Comparison of ENCODE assay signal across 18 mouse cellular contexts in the genomic region with DNA sequence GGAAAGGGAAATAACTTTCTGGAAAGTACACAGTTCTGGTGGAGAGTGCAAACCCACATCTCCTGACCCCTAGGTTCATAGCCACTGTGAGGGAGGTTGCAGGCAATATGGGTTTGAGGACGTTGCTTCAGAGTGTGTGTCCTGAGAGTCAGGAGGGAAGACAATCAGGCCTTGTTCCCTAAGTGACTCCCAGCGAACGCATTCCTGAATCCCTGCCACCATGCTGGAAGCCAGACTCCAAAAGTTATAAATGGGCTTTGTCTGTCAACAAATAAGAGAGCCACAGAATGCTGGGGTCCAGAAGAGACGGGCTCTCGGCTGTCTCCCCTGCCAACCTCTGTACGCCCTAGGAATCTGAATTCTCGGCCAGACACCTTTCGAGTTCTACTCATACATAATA. TPM values are rescaled to one million over a fixed set of nuclear protein-coding genes. Genes with fewer than 3 reads are reported as not detected.
DNase-seq lines count a peak whose midpoint lies in the region; ATAC-seq and TF ChIP-seq lines count a peak whose summit lies in the region.
"Had no signal": no experiment of that assay in that cellular context is flagged by ENCODE, and none has a peak within 500 bp of the region (broad histone marks: within the 10 kb centered on the region; RNA-seq: fewer than 3 reads in every experiment).

No protein-coding gene starts in this region.

- 0 out of 2 replicates have a peak, but pooled peaks cover 5% of the 10 kb centered on the region for H3K4me1 ChIP-seq in forebrain, postnatal 0 days (ENCODE audit: insufficient read depth)
- H3K4me1 ChIP-seq in forebrain, embryonic 10.5 days: peaks cover 22% of the 10 kb centered on the region
- peaks cover 14% of the 10 kb centered on the region for H3K4me1 ChIP-seq in embryonic facial prominence, embryonic 14.5 days (ENCODE audit: control insufficient read depth, insufficient read depth, low read length)
- H3K4me1 ChIP-seq in hindbrain, embryonic 10.5 days (replicated peaks): peaks cover 37% of the 10 kb centered on the region
- no peaks in the 10 kb centered on the region; the same call in 1 of the 2 replicates for H3K4me1 ChIP-seq in midbrain, embryonic 16.5 days (ENCODE audit: control insufficient read depth, insufficient read depth, low read length)

- 0 out of 2 replicates have a peak, but pooled peaks have one; percentile 20 for ATAC-seq in forebrain, postnatal 0 days
- no peak for ATAC-seq in embryonic facial prominence, embryonic 14.5 days (ENCODE audit: low read depth)
- ATAC-seq in midbrain, embryonic 16.5 days: no peak
- ATAC-seq in erythroid progenitor cell, adult 5-6 weeks (replicated peaks; ENCODE audit: low FRiP score, poor library complexity, severe bottlenecking): no peak
- ATAC-seq: inflammation-experienced regulatory T-cells, adult 6 months had no signal

- DNase-seq in forebrain, postnatal 0 days: no peak
- DNase-seq in forebrain, embryonic 10.5 days (ENCODE audit: extremely low spot score, low spot score): no peak
- DNase-seq in embryonic facial prominence, embryonic 14.5 days (ENCODE audit: low spot score): peak; percentile 56
- no peak for DNase-seq in hindbrain, embryonic 10.5 days (ENCODE audit: low spot score)
- no peak for DNase-seq in retina, embryonic 14.5 days (ENCODE audit: low spot score)
- DNase-seq in right cerebral cortex, adult 2 months (ENCODE audit: low spot score in 2 of 2): no peak
- DNase-seq: B cell, adult 2 months; gastrocnemius, postnatal 10 days; kidney, postnatal 4 days; lung, postnatal 36 days; retina, postnatal 1 day had no signal

- H3K27me3 ChIP-seq in forebrain, postnatal 0 days (ENCODE audit: insufficient read depth, low read length): no peaks in the 10 kb centered on the region
- H3K27me3 ChIP-seq in forebrain, embryonic 10.5 days (ENCODE audit: poor library complexity, severe bottlenecking): no peaks in the 10 kb centered on the region; the same call in 1 of the 2 replicates
- no peaks in the 10 kb centered on the region for H3K27me3 ChIP-seq in embryonic facial prominence, embryonic 14.5 days (replicated peaks; ENCODE audit: control insufficient read depth, insufficient read depth, low read length)
- peaks cover 13% of the 10 kb centered on the region for H3K27me3 ChIP-seq in hindbrain, embryonic 10.5 days (ENCODE audit: insufficient read depth, poor library complexity, severe bottlenecking)
- no peaks in the 10 kb centered on the region for H3K27me3 ChIP-seq in midbrain, embryonic 16.5 days (ENCODE audit: control insufficient read depth, insufficient read depth, low read depth, low read length)

- no peak for TF ChIP-seq CTCF in forebrain, postnatal 0 days (IDR thresholded peaks at IDR 0.05; ENCODE audit: low read depth)

- 26% methylated on average over 8 of the region's 8 CpGs for WGBS in forebrain, postnatal 0 days
- 68% methylated on average over 8 of the region's 8 CpGs for WGBS in forebrain, embryonic 10.5 days
- 41% methylated on average over 8 of the region's 8 CpGs for WGBS in embryonic facial prominence, embryonic 14.5 days
- 54% methylated on average over 8 of the region's 8 CpGs for WGBS in hindbrain, embryonic 10.5 days
- 47% methylated on average over 8 of the region's 8 CpGs for WGBS in midbrain, embryonic 16.5 days

- H3K9ac ChIP-seq in forebrain, postnatal 0 days: no peak overlapping the region
- H3K9ac ChIP-seq in embryonic facial prominence, embryonic 14.5 days (ENCODE audit: low read depth, low read length): no peak overlapping the region
- no peak overlapping the region for H3K9ac ChIP-seq in midbrain, embryonic 16.5 days (ENCODE audit: low read depth, low read length)
- H3K9ac ChIP-seq: forebrain, embryonic 12.5 days had no signal

- H3K4me2 ChIP-seq in forebrain, postnatal 0 days (ENCODE audit: low read depth): no peak overlapping the region
- H3K4me2 ChIP-seq in embryonic facial prominence, embryonic 14.5 days (ENCODE audit: low read depth, low read length): no peak overlapping the region
- H3K4me2 ChIP-seq in midbrain, embryonic 16.5 days (ENCODE audit: low read length): no peak overlapping the region
- H3K4me2 ChIP-seq: forebrain, embryonic 12.5 days had no signal

- H3K27ac ChIP-seq in forebrain, postnatal 0 days (ENCODE audit: low read depth, low read length): no peak overlapping the region
- H3K27ac ChIP-seq in forebrain, embryonic 10.5 days: no peak overlapping the region
- no peak overlapping the region for H3K27ac ChIP-seq in embryonic facial prominence, embryonic 14.5 days (replicated peaks; ENCODE audit: low read depth, low read length)
- H3K27ac ChIP-seq in hindbrain, embryonic 10.5 days: 0 out of 2 replicates have a peak overlapping the region, but pooled peaks have one; percentile 3
- H3K27ac ChIP-seq in midbrain, embryonic 16.5 days (ENCODE audit: low read length): 0 out of 2 replicates have a peak overlapping the region, but pooled peaks have one; percentile 55
- H3K27ac ChIP-seq: forebrain, embryonic 12.5 days; left cerebral cortex, adult 2 months had no signal

- no peaks in the 10 kb centered on the region for H3K36me3 ChIP-seq in forebrain, postnatal 0 days (ENCODE audit: insufficient read depth)
- no peaks in the 10 kb centered on the region for H3K36me3 ChIP-seq in forebrain, embryonic 10.5 days (replicated peaks)
- H3K36me3 ChIP-seq in embryonic facial prominence, embryonic 14.5 days (ENCODE audit: control insufficient read depth, insufficient read depth, low read length): no peaks in the 10 kb centered on the region
- H3K36me3 ChIP-seq in hindbrain, embryonic 10.5 days: no peaks in the 10 kb centered on the region
- H3K36me3 ChIP-seq in midbrain, embryonic 16.5 days (ENCODE audit: control insufficient read depth, insufficient read depth, low read length): no peaks in the 10 kb centered on the region
- H3K36me3 ChIP-seq: forebrain, embryonic 12.5 days; G1E had no signal

- no peak overlapping the region for H3K4me3 ChIP-seq in forebrain, postnatal 0 days (ENCODE audit: low read depth, low read length)
- no peak overlapping the region for H3K4me3 ChIP-seq in forebrain, embryonic 10.5 days
- no peak overlapping the region for H3K4me3 ChIP-seq in embryonic facial prominence, embryonic 14.5 days (ENCODE audit: low read depth, low read length)
- H3K4me3 ChIP-seq in hindbrain, embryonic 10.5 days: no peak overlapping the region
- H3K4me3 ChIP-seq in midbrain, embryonic 16.5 days (ENCODE audit: low read depth, low read length): no peak overlapping the region
- H3K4me3 ChIP-seq: forebrain, embryonic 12.5 days; left cerebral cortex, adult 2 months; myocyte had no signal

- no peaks in the 10 kb centered on the region for H3K9me3 ChIP-seq in forebrain, postnatal 0 days (ENCODE audit: low read length)
- H3K9me3 ChIP-seq in forebrain, embryonic 10.5 days: no peaks in the 10 kb centered on the region
- no peaks in the 10 kb centered on the region for H3K9me3 ChIP-seq in embryonic facial prominence, embryonic 14.5 days (ENCODE audit: control insufficient read depth, low read length)
- no peaks in the 10 kb centered on the region for H3K9me3 ChIP-seq in hindbrain, embryonic 10.5 days
- H3K9me3 ChIP-seq in midbrain, embryonic 16.5 days (replicated peaks; ENCODE audit: control insufficient read depth, low read length, poor library complexity, severe bottlenecking): no peaks in the 10 kb centered on the region
- H3K9me3 ChIP-seq: forebrain, embryonic 12.5 days; G1E had no signal

RNA-seq across cellular contexts. Expression of a gene that starts 24.5 kb away (rescaled TPM):
- total RNA-seq in forebrain, postnatal 0 days (2014; rRNA removed): 3,281 and 3,879 TPM in 2 replicates
- polyA plus RNA-seq in forebrain, postnatal 0 days (2015; fragmentation: Nextera tagmentation; extraction: Ambion mirVana): 995 and 1,414 TPM in 2 replicates
- polyA plus RNA-seq in forebrain, embryonic 10.5 days (2016; fragmentation: Nextera tagmentation; extraction: Ambion mirVana): 1,247 and 1,263 TPM in 2 replicates
- polyA plus RNA-seq in embryonic facial prominence, embryonic 14.5 days (2014; fragmentation: Nextera tagmentation; extraction: Ambion mirVana): 1,887 and 1,994 TPM in 2 replicates
- polyA plus RNA-seq in hindbrain, embryonic 10.5 days (2016; fragmentation: Nextera tagmentation; extraction: Ambion mirVana): 1,078 and 1,182 TPM in 2 replicates
- polyA plus RNA-seq in midbrain, embryonic 16.5 days (2015; fragmentation: Nextera tagmentation; extraction: Ambion mirVana): 818 and 819 TPM in 2 replicates
- total RNA-seq in erythroid progenitor cell, adult 5-6 weeks (2015; ENCODE audit: low replicate concordance): 1,048 and 1,068 TPM in 2 replicates
- total RNA-seq in erythroid progenitor cell, adult 5-6 weeks (2017; ENCODE audit: low replicate concordance): 1,077 and 1,422 TPM in 2 replicates

RNA-seq across cellular contexts. Expression of a gene that starts 56.7 kb away (rescaled TPM):
- total RNA-seq in forebrain, postnatal 0 days (2014; rRNA removed): 6.7 and 8.1 TPM in 2 replicates
- 8.2 and 8.3 TPM in 2 replicates for polyA plus RNA-seq in forebrain, postnatal 0 days (2015; fragmentation: Nextera tagmentation; extraction: Ambion mirVana)
- 132 and 135 TPM in 2 replicates for polyA plus RNA-seq in forebrain, embryonic 10.5 days (2016; fragmentation: Nextera tagmentation; extraction: Ambion mirVana)
- polyA plus RNA-seq in embryonic facial prominence, embryonic 14.5 days (2014; fragmentation: Nextera tagmentation; extraction: Ambion mirVana): 93.0 and 98.3 TPM in 2 replicates
- 75.7 and 110 TPM in 2 replicates for polyA plus RNA-seq in hindbrain, embryonic 10.5 days (2016; fragmentation: Nextera tagmentation; extraction: Ambion mirVana)
- 10.1 and 12.9 TPM in 2 replicates for polyA plus RNA-seq in midbrain, embryonic 16.5 days (2015; fragmentation: Nextera tagmentation; extraction: Ambion mirVana)
- 601 and 611 TPM in 2 replicates for total RNA-seq in erythroid progenitor cell, adult 5-6 weeks (2015; ENCODE audit: low replicate concordance)
- 1,112 and 1,280 TPM in 2 replicates for total RNA-seq in erythroid progenitor cell, adult 5-6 weeks (2017; ENCODE audit: low replicate concordance)

Comparison
In these comparisons a context has a peak if more than half of its experiments do, and no peak if none do; other contexts are left out.
1. H3K27ac ChIP-seq: peak in hindbrain, embryonic 10.5 days (single experiment) and midbrain, embryonic 16.5 days (single experiment); none in forebrain, postnatal 0 days (single experiment), forebrain, embryonic 10.5 days (single experiment) and embryonic facial prominence, embryonic 14.5 days (single experiment).